Mouse (Mus musculus) layer of hippocampus, adult 6 months (tissue): Measurements from ENCODE around the gene Tmod3. TPM values are rescaled to one million over a fixed set of nuclear protein-coding genes. Genes with fewer than 3 reads are reported as not detected.

Experiments used
- long read RNA-seq, 2 experiments: library from polyadenylated mRNA; unstranded; transcript quantifications; one replicate each; pipeline ENCODE4 v2.0.0; 2019 to 2020
- polyA plus RNA-seq: library from polyadenylated mRNA; unstranded; fragments of <200 nt; fragmentation: Nextera tagmentation; gene quantifications from 2 replicates; pipeline ENCODE4 v1.2.3, GENCODE M21; 2021

Gene Tmod3
- 25.7 and 27.3 TPM in 2 replicates for polyA plus RNA-seq
- long read RNA-seq, experiment 1, transcript Tmod3-201 (10 exons, 3,667 nt) = minor isoform, 6 of 19 reads
- long read RNA-seq, experiment 1, transcript Tmod3-205 (4 exons, 898 nt) = major isoform, 9 of 19 reads
- long read RNA-seq, experiment 1, partial matches to known transcripts = 1 of 19 reads
- long read RNA-seq, experiment 1, other reads (novel, unspliced or antisense) = 3 of 19 reads
- long read RNA-seq, experiment 2, transcript Tmod3-201 (10 exons, 3,667 nt) = major isoform, 59 of 79 reads
- long read RNA-seq, experiment 2, transcript Tmod3-205 (4 exons, 898 nt) = minor isoform, 8 of 79 reads
- long read RNA-seq, experiment 2, partial matches to known transcripts = 4 of 79 reads
- long read RNA-seq, experiment 2, other reads (novel, unspliced or antisense) = 5 of 79 reads

GRCm38 (mm10) chr9:75559512-75560012 is at the start of gene Tmod3:
Tmod3 (minus strand) TSS chr9:75559657.

Other genes starting within 250 kb of the Tmod3 start
- gene Bcl2l10, start 211.9 kb downstream of the Tmod3 start, polyA plus RNA-seq = not detected in 2 replicates
- gene Mapk6, start 149.7 kb downstream of the Tmod3 start, polyA plus RNA-seq = 20.8 and 24.5 TPM in 2 replicates
- gene Leo1, start 118.1 kb downstream of the Tmod3 start, polyA plus RNA-seq = 18.7 and 19.9 TPM in 2 replicates
- 325 and 442 TPM in 2 replicates for gene Tmod2, start 51.7 kb upstream of the Tmod3 start, polyA plus RNA-seq
- 139 and 161 TPM in 2 replicates for gene Lysmd2, start 66.1 kb upstream of the Tmod3 start, polyA plus RNA-seq
- 128 and 136 TPM in 2 replicates for gene Scg3, start 124.4 kb upstream of the Tmod3 start, polyA plus RNA-seq
- gene Bmp5, start 215.7 kb upstream of the Tmod3 start, polyA plus RNA-seq = 0.29 and 0.35 TPM in 2 replicates